Mouse (Mus musculus) forebrain, embryonic 14.5 days (tissue): ENCODE results near the gene Usp2. TPM values are rescaled to one million over a fixed set of nuclear protein-coding genes. Genes with fewer than 3 reads are reported as not detected.

Experiments used
- ATAC-seq: fragments of 200-750 bp; cut with Nextera tagmentation; 2 replicates; pipeline ENCODE4 v1.8.0; 2017; ENCODE audit warnings: mild to moderate bottlenecking, moderate library complexity
- DNase-seq: peaks from one replicate; pipeline ENCODE4 v3.0.0-alpha.2; 2015; ENCODE audit warnings: low spot score
- H3K27ac ChIP-seq: fragments of 300-500 bp; sonication (generic); 2 replicates; pipeline ENCODE4 v1.5.1; 2014; ENCODE audit warnings: low read depth, mild to moderate bottlenecking, control low read depth, low read length, moderate library complexity
- H3K27me3 ChIP-seq: fragments of 300-500 bp; sonication (generic); replicated peaks from 2 replicates; pipeline ENCODE4 v1.6.1; 2014; ENCODE audit warnings: low read length, control low read depth, mixed read lengths; ENCODE audit not compliant: control insufficient read depth, insufficient read depth
- H3K36me3 ChIP-seq: fragments of 300-500 bp; sonication (generic); 2 replicates; pipeline ENCODE4 v1.6.1; 2014; ENCODE audit warnings: low read length, control low read depth; ENCODE audit not compliant: control insufficient read depth, insufficient read depth
- H3K4me1 ChIP-seq: fragments of 300-500 bp; sonication (generic); 2 replicates; pipeline ENCODE4 v1.6.1; 2014; ENCODE audit warnings: antibody characterized with exemption, low read length, control low read depth; ENCODE audit not compliant: control insufficient read depth, insufficient read depth
- H3K4me2 ChIP-seq: fragments of 300-500 bp; sonication (generic); 2 replicates; pipeline ENCODE4 v1.6.1; 2014; ENCODE audit warnings: mild to moderate bottlenecking, control low read depth, low read length
- H3K4me3 ChIP-seq: fragments of 300-500 bp; sonication (generic); 2 replicates; pipeline ENCODE4 v1.5.1; 2014; ENCODE audit warnings: low read depth, low read length, control low read depth
- H3K9ac ChIP-seq: fragments of 300-500 bp; sonication (generic); 2 replicates; pipeline ENCODE4 v1.6.1; 2014; ENCODE audit warnings: mild to moderate bottlenecking, low read length, control low read depth, moderate library complexity
- H3K9me3 ChIP-seq: fragments of 300-500 bp; sonication (generic); replicated peaks from 2 replicates; pipeline ENCODE4 v1.6.1; 2016; ENCODE audit warnings: low read length, control low read depth, mixed read lengths; ENCODE audit not compliant: control insufficient read depth
- WGBS: fragments of 180-500 bp; shearing (Covaris S2); extraction: QIAGEN DNeasy Blood & Tissue Kit; methylation state at CpG from one replicate; pipeline ENCODE4 v1.1.7; 2014; 5-methylcytosine and 5-hydroxymethylcytosine counted together
- polyA plus RNA-seq: library from polyadenylated mRNA; unstranded; fragments of >200 nt; fragmentation: Nextera tagmentation; extraction: Ambion mirVana; gene quantifications from 2 replicates; pipeline ENCODE4 v1.2.1, GENCODE M21; 2014

Gene Usp2
- polyA plus RNA-seq, 1 experiment from 2014 or later, result 8.2 TPM

GRCm38 (mm10) chr9:44114453-44114852 lies 47.6 kb downstream of the Usp2 start:
- DNase-seq, result no peak
- no peaks in the 10 kb centered on the region for H3K36me3 ChIP-seq
- H3K4me2 ChIP-seq, result no peak overlapping the region
- H3K4me3 ChIP-seq, result no peak overlapping the region
- H3K4me1 ChIP-seq, result peaks cover 9% of the 10 kb centered on the region
- H3K9me3 ChIP-seq, result no peaks in the 10 kb centered on the region
- H3K27ac ChIP-seq, result no peak overlapping the region
- H3K27me3 ChIP-seq, result no peaks in the 10 kb centered on the region
- WGBS, result 93% methylated on average over 2 of the region's 2 CpGs
- ATAC-seq, result no peak
- H3K9ac ChIP-seq, result no peak overlapping the region

- DNase-seq (no peak), ATAC-seq (no peak)
- WGBS, result 93% methylated on average over 9 of the region's 9 CpGs
- Histone ChIP-seq H3K36me3 (no peaks in the 10 kb centered on the region), H3K9ac (no peak overlapping the region), H3K27me3 (no peaks in the 10 kb centered on the region), H3K27ac (no peak overlapping the region), H3K4me3 (no peak overlapping the region), H3K4me1 (no peaks in the 10 kb centered on the region; the same call in 1 of the 2 replicates), H3K4me2 (no peak overlapping the region), H3K9me3 (no peaks in the 10 kb centered on the region)
These were observed 48.8 kb downstream of the Usp2 start for GRCm38 (mm10) chr9:44115599-44115998.

- no peaks in the 10 kb centered on the region for H3K36me3 ChIP-seq
- H3K27me3 ChIP-seq, result no peaks in the 10 kb centered on the region
- WGBS, result 89% methylated on average over 4 of the region's 4 CpGs
- no peak for DNase-seq
- ATAC-seq, result no peak
- no peaks in the 10 kb centered on the region for H3K9me3 ChIP-seq
- no peaks in the 10 kb centered on the region for H3K4me1 ChIP-seq
- H3K4me3 ChIP-seq, result no peak overlapping the region
- no peak overlapping the region for H3K4me2 ChIP-seq
- no peak overlapping the region for H3K27ac ChIP-seq
- no peak overlapping the region for H3K9ac ChIP-seq
These were observed 49.4 kb downstream of the Usp2 start for GRCm38 (mm10) chr9:44116182-44116581.

- no peak for DNase-seq
- H3K27me3 ChIP-seq, result no peaks in the 10 kb centered on the region
- WGBS, result 47% methylated on average over 5 of the region's 5 CpGs
These were observed 52.2 kb downstream of the Usp2 start for GRCm38 (mm10) chr9:44119011-44119410.

GRCm38 (mm10) chr9:44119948-44120465 lies 53.2 kb downstream of the Usp2 start:
- WGBS, result 84% methylated on average over 8 of the region's 8 CpGs
- no peak for ATAC-seq

More at GRCm38 (mm10) chr9:44119011-44119410, 52.2 kb downstream of the Usp2 start:
- Histone ChIP-seq H3K9ac (no peak overlapping the region), H3K27ac (no peak overlapping the region), H3K4me3 (no peak overlapping the region), H3K4me1 (no peaks in the 10 kb centered on the region), H3K36me3 (no peaks in the 10 kb centered on the region), H3K4me2 (no peak overlapping the region), H3K9me3 (no peaks in the 10 kb centered on the region)
- no peak for ATAC-seq

GRCm38 (mm10) chr9:44124317-44124716 lies 57.5 kb downstream of the Usp2 start:
- Histone ChIP-seq H3K36me3 (no peaks in the 10 kb centered on the region), H3K27ac (no peak overlapping the region), H3K4me3 (no peak overlapping the region), H3K4me1 (0 out of 2 replicates have a peak, but pooled peaks cover 3% of the 10 kb centered on the region), H3K27me3 (no peaks in the 10 kb centered on the region), H3K9ac (no peak overlapping the region), H3K4me2 (no peak overlapping the region), H3K9me3 (no peaks in the 10 kb centered on the region)
- WGBS, result 70% methylated on average over 6 of the region's 6 CpGs
- ATAC-seq (no peak), DNase-seq (no peak)

More at GRCm38 (mm10) chr9:44119948-44120465, 53.2 kb downstream of the Usp2 start:
- Histone ChIP-seq H3K36me3 (no peaks in the 10 kb centered on the region), H3K27me3 (no peaks in the 10 kb centered on the region), H3K27ac (no peak overlapping the region), H3K9me3 (no peaks in the 10 kb centered on the region), H3K4me1 (no peaks in the 10 kb centered on the region), H3K4me3 (no peak overlapping the region), H3K4me2 (no peak overlapping the region), H3K9ac (no peak overlapping the region)
- DNase-seq, result no peak

- Histone ChIP-seq H3K36me3 (no peaks in the 10 kb centered on the region), H3K4me1 (peaks cover 6% of the 10 kb centered on the region; the same call in 1 of the 2 replicates), H3K27ac (no peak overlapping the region), H3K4me2 (no peak overlapping the region), H3K9me3 (no peaks in the 10 kb centered on the region), H3K9ac (no peak overlapping the region), H3K27me3 (no peaks in the 10 kb centered on the region), H3K4me3 (no peak overlapping the region)
- ATAC-seq, result no peak
- DNase-seq, result no peak
- WGBS, result 70% methylated on average over 5 of the region's 5 CpGs
These were observed 58.2 kb downstream of the Usp2 start for GRCm38 (mm10) chr9:44125026-44125425.

- Histone ChIP-seq H3K36me3 (no peaks in the 10 kb centered on the region), H3K9me3 (no peaks in the 10 kb centered on the region), H3K9ac (no peak overlapping the region; the same call in 1 of the 2 replicates), H3K4me1 (peaks cover 13% of the 10 kb centered on the region), H3K27me3 (no peaks in the 10 kb centered on the region), H3K4me2 (no peak overlapping the region), H3K4me3 (no peak overlapping the region), H3K27ac (0 out of 2 replicates have a peak overlapping the region, but pooled peaks have one; percentile 1)
- peak; percentile 96 for DNase-seq
- ATAC-seq, result peak; percentile 75
- WGBS, result 28% methylated on average over 18 of the region's 18 CpGs
These were observed 59.0 kb downstream of the Usp2 start for GRCm38 (mm10) chr9:44125546-44126428.

- H3K9ac ChIP-seq, result no peak overlapping the region; the same call in 1 of the 2 replicates
- DNase-seq, result no peak
- ATAC-seq, result no peak
- no peak overlapping the region for H3K4me3 ChIP-seq
- H3K27me3 ChIP-seq, result no peaks in the 10 kb centered on the region
- H3K4me1 ChIP-seq, result peaks cover 15% of the 10 kb centered on the region
- no peak overlapping the region for H3K4me2 ChIP-seq
- no peaks in the 10 kb centered on the region for H3K36me3 ChIP-seq
- WGBS, result 85% methylated on average over 3 of the region's 3 CpGs
- no peaks in the 10 kb centered on the region for H3K9me3 ChIP-seq
- H3K27ac ChIP-seq, result 0 out of 2 replicates have a peak overlapping the region, but pooled peaks have one; percentile 1
These were observed 59.9 kb downstream of the Usp2 start for GRCm38 (mm10) chr9:44126746-44127145.
